Mouse (Mus musculus): ENCODE measurements around the gene Oscp1. TPM values are rescaled to one million over a fixed set of nuclear protein-coding genes. Genes with fewer than 3 reads are reported as not detected.

Gene Oscp1
- total and polyA plus RNA-seq, 3 experiments: 3.9 to 6.7 (median 5.0) TPM

GRCm38 (mm10) chr4:126090101-126090847 lies 31.9 kb downstream of the Oscp1 start:
- Histone ChIP-seq H3K79me2 (replicated peaks; ENCODE audit: control insufficient read depth, extremely low read depth, insufficient read depth, poor library complexity, severe bottlenecking) (no peaks in the 10 kb centered on the region), H3K9me3 (replicated peaks; ENCODE audit: low read length) (no peaks in the 10 kb centered on the region), H3K27me3 (replicated peaks) (no peaks in the 10 kb centered on the region), H3K4me1 (ENCODE audit: control insufficient read depth in 1 of 2, insufficient read depth in 2 of 2) (peaks cover 0 to 16% of the 10 kb centered on the region in 2 experiments; a peak in 2 of 4 replicates), H3K4me2 (ENCODE audit: insufficient read depth, low read depth, poor library complexity, severe bottlenecking) (no peak overlapping the region), H3K9ac (ENCODE audit: insufficient read depth, low read depth) (no peak overlapping the region), H3K4me3 (replicated peaks in 1 of 3; ENCODE audit: low read depth in 2 of 3, low read length in 2 of 3, poor library complexity in 1 of 3) (no peak overlapping the region), H3K27ac (ENCODE audit: insufficient read depth, low read depth) (no peak overlapping the region), H3K36me3 (replicated peaks in 1 of 2; ENCODE audit: control insufficient read depth in 1 of 2, insufficient read depth in 1 of 2, low read length in 1 of 2) (no peaks in the 10 kb centered on the region)
- dilution Hi-C loops (cut with MboI; ENCODE audit: extremely low pct_ligation_motif_present, extremely low pct_unique_long_range_greater_than_20kb, low sequenced_read_pairs) (no loop called here), in situ Hi-C loops (cut with MboI; ENCODE audit: low pct_ligation_motif_present, low pct_unique_long_range_greater_than_20kb, low sequenced_read_pairs) (no loop called here)
- TF ChIP-seq TCF12 (IDR thresholded peaks at IDR 0.05; ENCODE audit: low read depth, low read length) (no peak), EP300 (IDR thresholded peaks at IDR 0.05; ENCODE audit: low read length) (no peak), IRF4 (IDR thresholded peaks at IDR 0.05; ENCODE audit: low read depth, low read length) (no peak), MAX (IDR thresholded peaks at IDR 0.05; ENCODE audit: low read length) (no peak), KAT2A (IDR thresholded peaks at IDR 0.05; ENCODE audit: insufficient replicate concordance, low read length) (no peak), E2F4 (IDR thresholded peaks at IDR 0.05; ENCODE audit: insufficient replicate concordance, low read depth, low read length) (no peak), NRF1 (IDR thresholded peaks at IDR 0.05; ENCODE audit: low read depth, low read length) (no peak), MEF2A (IDR thresholded peaks at IDR 0.05; ENCODE audit: borderline replicate concordance, low read depth, low read length) (no peak), POLR2A (IDR thresholded peaks at IDR 0.05; ENCODE audit: low read depth, low read length) (no peak), GABPA (IDR thresholded peaks at IDR 0.05; ENCODE audit: insufficient replicate concordance, low read depth, low read length) (no peak), ZMIZ1 (IDR thresholded peaks at IDR 0.05; ENCODE audit: low read depth, low read length) (no peak), MYC (IDR thresholded peaks at IDR 0.05; ENCODE audit: low read depth, low read length) (no peak), CHD1 (IDR thresholded peaks at IDR 0.05; ENCODE audit: low read depth, low read length) (no peak), CHD2 (IDR thresholded peaks at IDR 0.05; ENCODE audit: low read length) (no peak), SIN3A (IDR thresholded peaks at IDR 0.05; ENCODE audit: low read length) (no peak), MXI1 (IDR thresholded peaks at IDR 0.05; ENCODE audit: low read depth, low read length) (no peak), CTCF (conservative IDR thresholded peaks at IDR 0.05 in 1 of 2, IDR thresholded peaks at IDR 0.05 in 1 of 2; ENCODE audit: low read depth in 2 of 2, low read length in 2 of 2) (no peak)
- DNase-seq (ENCODE audit: extremely low read depth): no peak

- TF ChIP-seq CTCF (conservative IDR thresholded peaks at IDR 0.05 in 1 of 2, IDR thresholded peaks at IDR 0.05 in 1 of 2; ENCODE audit: low read depth in 2 of 2, low read length in 2 of 2) (no peak), IRF4 (IDR thresholded peaks at IDR 0.05; ENCODE audit: low read depth, low read length) (no peak), NRF1 (IDR thresholded peaks at IDR 0.05; ENCODE audit: low read depth, low read length) (no peak), CHD1 (IDR thresholded peaks at IDR 0.05; ENCODE audit: low read depth, low read length) (no peak), ETS1 (conservative IDR thresholded peaks at IDR 0.05; ENCODE audit: low read depth, low read length) (no peak), ZNF384 (IDR thresholded peaks at IDR 0.05; ENCODE audit: low read depth, low read length) (no peak), TCF12 (IDR thresholded peaks at IDR 0.05; ENCODE audit: low read depth, low read length) (no peak), NELFE (IDR thresholded peaks at IDR 0.05; ENCODE audit: low read depth, low read length) (no peak), JUND (conservative IDR thresholded peaks at IDR 0.05; ENCODE audit: low read depth, low read length) (no peak), MYC (IDR thresholded peaks at IDR 0.05; ENCODE audit: low read depth, low read length) (no peak), BHLHE40 (IDR thresholded peaks at IDR 0.05; ENCODE audit: low read depth, low read length) (no peak), TBP (conservative IDR thresholded peaks at IDR 0.05; ENCODE audit: low read depth, low read length) (no peak), MAFK (IDR thresholded peaks at IDR 0.05; ENCODE audit: insufficient replicate concordance, low read length) (no peak), MAX (IDR thresholded peaks at IDR 0.05; ENCODE audit: low read length) (no peak), SMC3 (IDR thresholded peaks at IDR 0.05; ENCODE audit: low read depth, low read length) (no peak), ZKSCAN1 (IDR thresholded peaks at IDR 0.05; ENCODE audit: borderline replicate concordance, low read depth, low read length) (no peak), CHD2 (IDR thresholded peaks at IDR 0.05; ENCODE audit: low read length) (no peak), ELF1 (IDR thresholded peaks at IDR 0.05; ENCODE audit: low read depth, low read length) (no peak)
- Histone ChIP-seq H3K9ac (ENCODE audit: insufficient read depth, low read depth) (no peak overlapping the region), H3K27me3 (replicated peaks) (no peaks in the 10 kb centered on the region), H3K9me3 (replicated peaks; ENCODE audit: low read length) (no peaks in the 10 kb centered on the region), H3K4me3 (replicated peaks in 1 of 3; ENCODE audit: low read depth in 2 of 3, low read length in 2 of 3, poor library complexity in 1 of 3) (no peak overlapping the region), H3K4me2 (ENCODE audit: insufficient read depth, low read depth, poor library complexity, severe bottlenecking) (no peak overlapping the region), H3K27ac (ENCODE audit: insufficient read depth, low read depth) (no peak overlapping the region), H3K79me2 (replicated peaks; ENCODE audit: control insufficient read depth, extremely low read depth, insufficient read depth, poor library complexity, severe bottlenecking) (no peaks in the 10 kb centered on the region), H3K36me3 (replicated peaks in 1 of 2; ENCODE audit: control insufficient read depth in 1 of 2, insufficient read depth in 1 of 2, low read length in 1 of 2) (no peaks in the 10 kb centered on the region), H3K4me1 (ENCODE audit: control insufficient read depth in 1 of 2, insufficient read depth in 2 of 2) (peaks cover 0 to 16% of the 10 kb centered on the region in 2 experiments; a peak in 2 of 4 replicates)
- no peak for DNase-seq (ENCODE audit: extremely low read depth)
- in situ Hi-C loops (cut with MboI; ENCODE audit: low pct_ligation_motif_present, low pct_unique_long_range_greater_than_20kb, low sequenced_read_pairs) (no loop called here), dilution Hi-C loops (cut with MboI; ENCODE audit: extremely low pct_ligation_motif_present, extremely low pct_unique_long_range_greater_than_20kb, low sequenced_read_pairs) (no loop called here)
These were observed 32.4 kb downstream of the Oscp1 start for GRCm38 (mm10) chr4:126090848-126091124.
